Mouse (Mus musculus): ENCODE data around the gene A230050P20Rik.

GRCm38 (mm10) chr9:20888386-20888765 is 19.9 kb downstream of the A230050P20Rik start:
- no peak for TF ChIP-seq TAL1 (IDR thresholded peaks at IDR 0.05; ENCODE audit: low read length)
- no peak for TF ChIP-seq GATA1 (IDR thresholded peaks at IDR 0.05; ENCODE audit: low read length)

Data from erythroblast, embryonic 14.5 days (primary cell).